Comparison of ENCODE assay signal across 18 mouse cellular contexts in the genomic region with DNA sequence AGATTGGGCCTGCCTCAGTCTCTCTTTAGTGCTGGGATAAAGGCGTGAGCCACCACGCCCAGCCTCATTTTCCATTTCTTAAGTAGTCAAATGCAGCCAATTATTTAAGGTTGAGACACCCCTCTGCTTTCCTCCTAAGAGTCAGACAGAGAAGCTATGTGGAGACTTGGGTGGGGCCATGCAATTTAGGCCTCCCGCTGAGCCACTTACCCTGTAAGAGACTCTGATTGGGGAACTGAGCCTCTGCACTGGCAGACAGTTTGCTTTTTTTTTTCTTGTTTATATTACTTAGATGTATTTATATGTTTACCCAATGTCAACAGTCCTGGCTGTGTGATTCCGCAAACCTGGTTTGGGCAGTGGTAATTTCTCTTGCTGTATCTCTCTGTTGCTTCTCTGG. TPM values are rescaled to one million over a fixed set of nuclear protein-coding genes. Genes with fewer than 3 reads are reported as not detected.
DNase-seq lines count a peak whose midpoint lies in the region; ATAC-seq and TF ChIP-seq lines count a peak whose summit lies in the region.
"Had no signal": no experiment of that assay in that cellular context is flagged by ENCODE, and none has a peak within 500 bp of the region (broad histone marks: within the 10 kb centered on the region; RNA-seq: fewer than 3 reads in every experiment).

No protein-coding gene starts in this region.

- no peak overlapping the region for H3K9ac ChIP-seq in lung, postnatal 0 days (replicated peaks; ENCODE audit: low read depth)
- H3K9ac ChIP-seq: heart, embryonic 12.5 days; lung, embryonic 15.5 days; neural tube, embryonic 15.5 days had no signal

- no peak overlapping the region for H3K4me2 ChIP-seq in lung, postnatal 0 days (replicated peaks; ENCODE audit: low read depth, low read length)
- H3K4me2 ChIP-seq: heart, embryonic 12.5 days; lung, embryonic 15.5 days; midbrain, embryonic 11.5 days; neural tube, embryonic 15.5 days had no signal

- no peaks in the 10 kb centered on the region for H3K27me3 ChIP-seq in lung, postnatal 0 days (replicated peaks; ENCODE audit: insufficient read depth, low read length)
- H3K27me3 ChIP-seq: heart, embryonic 12.5 days; lung, embryonic 15.5 days; neural tube, embryonic 15.5 days had no signal

- 53% methylated on average over 4 of the region's 4 CpGs for WGBS in lung, postnatal 0 days

- ATAC-seq in lung, postnatal 0 days, result no peak
- ATAC-seq: forebrain, embryonic 16.5 days; hindbrain, embryonic 16.5 days had no signal

- peak overlapping the region; percentile 68 for H3K27ac ChIP-seq in gastrocnemius, adult 2 months
- peak overlapping the region; percentile 51; the same call in 1 of the 2 replicates for H3K27ac ChIP-seq in lung, postnatal 0 days (ENCODE audit: low read length)
- H3K27ac ChIP-seq: forebrain, embryonic 10.5 days; hindbrain, embryonic 10.5 days; limb, embryonic 10.5 days; lung, embryonic 15.5 days; neural tube, embryonic 15.5 days had no signal

- TF ChIP-seq EP300 in lung, postnatal 0 days (IDR thresholded peaks at IDR 0.05), result no peak

- no peak for DNase-seq in gastrocnemius, adult 2 months
- DNase-seq in gastrocnemius, adult 8-10 months (ENCODE audit: low spot score in 2 of 2), result no peak
- DNase-seq in lung, postnatal 0 days (ENCODE audit: low spot score), result peak; percentile 30
- DNase-seq in lung, postnatal 10 days, result no peak
- DNase-seq in ZHBTc4 (ENCODE audit: low read depth, low spot score), result peak; percentile 95
- no peak for DNase-seq in testis, postnatal 14 days (ENCODE audit: low spot score)
- no peak for DNase-seq in cerebellum, adult 9-11 months
- DNase-seq: gastrocnemius, postnatal 25 days; thymus, postnatal 4 days had no signal

- TF ChIP-seq CTCF in gastrocnemius, adult 2 months (IDR thresholded peaks at IDR 0.05), result no peak
- no peak for TF ChIP-seq CTCF in lung, postnatal 0 days (IDR thresholded peaks at IDR 0.05)

- H3K4me3 ChIP-seq in gastrocnemius, adult 2 months, result no peak overlapping the region
- H3K4me3 ChIP-seq in lung, postnatal 0 days (ENCODE audit: low read depth, low read length), result no peak overlapping the region
- H3K4me3 ChIP-seq: forebrain, embryonic 10.5 days; heart, embryonic 12.5 days; hindbrain, embryonic 10.5 days; limb, embryonic 10.5 days; lung, embryonic 15.5 days; neural tube, embryonic 15.5 days had no signal

- no peaks in the 10 kb centered on the region for H3K9me3 ChIP-seq in lung, postnatal 0 days (ENCODE audit: low read length)
- H3K9me3 ChIP-seq: forebrain, embryonic 10.5 days; heart, embryonic 12.5 days; hindbrain, embryonic 10.5 days; limb, embryonic 10.5 days; lung, embryonic 15.5 days; neural tube, embryonic 15.5 days had no signal

- no peaks in the 10 kb centered on the region for H3K36me3 ChIP-seq in lung, postnatal 0 days (ENCODE audit: insufficient read depth, low read length)
- H3K36me3 ChIP-seq: lung, embryonic 15.5 days; neural tube, embryonic 15.5 days had no signal

- peaks cover 21% of the 10 kb centered on the region for H3K4me1 ChIP-seq in lung, postnatal 0 days (ENCODE audit: insufficient read depth, low read depth, low read length)

- intact Hi-C loops in gastrocnemius, adult 2 months (cut with DNase I), result no loop called here

RNA-seq across cellular contexts. Expression of gene Enoph1, which starts 4.2 kb away (rescaled TPM):
- 1 to 10 TPM; 6.7 to 9.0 TPM for total RNA-seq in gastrocnemius, adult 2 months (2021)
- 1 to 10 TPM; 6.9 to 9.8 (median 8.3) TPM for total RNA-seq in gastrocnemius, adult 8-10 months (2022)
- polyA plus RNA-seq in lung, postnatal 0 days (2015; fragmentation: Nextera tagmentation; extraction: Ambion mirVana), result 27.9 and 29.6 TPM in 2 replicates

RNA-seq across cellular contexts. Expression of gene Hnrnpdl, which starts 4.6 kb away (rescaled TPM):
- 10 to 100 TPM; 74.8 to 77.5 TPM for total RNA-seq in gastrocnemius, adult 2 months (2021)
- total RNA-seq in gastrocnemius, adult 8-10 months (2022), result 10 to 100 TPM; 53.5 to 80.2 (median 65.3) TPM
- polyA plus RNA-seq in lung, postnatal 0 days (2015; fragmentation: Nextera tagmentation; extraction: Ambion mirVana), result 59.5 and 70.9 TPM in 2 replicates

Comparison
In these comparisons a context has a peak if more than half of its experiments do, and no peak if none do; other contexts are left out.
1. DNase-seq: peak in lung, postnatal 0 days (single experiment) and ZHBTc4 (single experiment); none in gastrocnemius, adult 2 months (single experiment), gastrocnemius, adult 8-10 months (0 of 2), lung, postnatal 10 days (single experiment), testis, postnatal 14 days (single experiment) and cerebellum, adult 9-11 months (single experiment).